Mouse (Mus musculus): ENCODE measurements around the gene Ltbr.

DNA sequence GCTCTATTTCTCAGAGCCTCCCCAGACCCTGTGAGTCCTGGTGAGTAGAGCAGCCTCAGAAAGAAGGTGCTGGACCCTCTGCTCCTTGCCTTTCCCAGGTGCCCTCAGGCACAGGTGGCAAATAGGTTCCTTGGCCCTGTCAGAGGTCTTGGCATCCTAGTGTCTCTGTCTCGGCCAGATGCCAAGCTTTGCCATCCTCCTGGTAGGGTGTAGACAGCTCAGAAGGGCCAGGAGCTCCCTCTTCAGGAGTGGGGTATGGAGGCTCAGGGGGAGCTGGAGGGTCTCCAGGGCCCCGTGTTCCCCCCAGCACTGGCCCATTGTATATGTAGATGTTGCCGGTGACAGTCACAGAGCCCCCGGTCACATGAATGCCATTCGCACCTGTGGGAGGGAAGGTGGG lies 6.6 kb downstream of the Ltbr start:
- TF ChIP-seq POLR2A (IDR thresholded peaks at IDR 0.05; ENCODE audit: control insufficient read depth, low read depth, low read length) (no peak), CTCF (IDR thresholded peaks at IDR 0.05; ENCODE audit: control insufficient read depth, insufficient read depth, insufficient replicate concordance, low read depth, low read length) (no peak)
